Mouse (Mus musculus): Measurements from ENCODE around the gene Erfe. TPM values are rescaled to one million over a fixed set of nuclear protein-coding genes. Genes with fewer than 3 reads are reported as not detected.

Erfe gene
- polyA plus RNA-seq, 1 experiment from 2014 or later: 2.1 TPM

DNA sequence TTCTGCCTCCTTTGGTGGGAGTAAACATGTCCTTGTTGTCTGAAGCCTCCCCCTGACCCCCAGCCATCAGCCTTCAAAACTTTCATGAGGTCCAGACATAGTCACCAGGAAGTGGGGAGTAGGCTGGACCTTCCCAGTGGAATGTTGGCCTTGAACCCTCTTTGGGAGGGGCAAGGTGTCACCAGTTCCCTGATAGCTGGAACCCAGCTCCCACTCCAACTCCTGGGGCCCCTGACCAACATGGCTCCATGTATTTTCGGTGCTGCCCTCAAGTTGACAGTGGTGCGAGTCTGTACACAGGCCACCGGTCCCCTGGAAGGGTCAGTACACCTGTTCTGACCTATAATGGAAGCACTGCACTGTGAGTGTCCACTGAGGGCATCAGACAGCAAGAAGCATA lies 1.1 kb downstream of the Erfe start:
- Histone ChIP-seq H3K4me1 (ENCODE audit: control insufficient read depth, insufficient read depth, low read length) (peaks cover 4% of the 10 kb centered on the region; the same call in 1 of the 2 replicates), H3K36me3 (ENCODE audit: control insufficient read depth, insufficient read depth, low read length) (peaks cover 4% of the 10 kb centered on the region; the same call in 1 of the 2 replicates), H3K9ac (ENCODE audit: low read length) (no peak overlapping the region), H3K27me3 (ENCODE audit: control insufficient read depth, insufficient read depth, low read length) (no peaks in the 10 kb centered on the region), H3K4me3 (replicated peaks; ENCODE audit: low read length) (no peak overlapping the region), H3K4me2 (ENCODE audit: low read depth, low read length) (peak overlapping the region; percentile 99), H3K9me3 (replicated peaks; ENCODE audit: control insufficient read depth, low read length) (no peaks in the 10 kb centered on the region), H3K27ac (ENCODE audit: low read length) (no peak overlapping the region)
- no peak for ATAC-seq (ENCODE audit: insufficient read depth, low FRiP score)
- WGBS: 96% methylated on average over 3 of the region's 3 CpGs

DNA sequence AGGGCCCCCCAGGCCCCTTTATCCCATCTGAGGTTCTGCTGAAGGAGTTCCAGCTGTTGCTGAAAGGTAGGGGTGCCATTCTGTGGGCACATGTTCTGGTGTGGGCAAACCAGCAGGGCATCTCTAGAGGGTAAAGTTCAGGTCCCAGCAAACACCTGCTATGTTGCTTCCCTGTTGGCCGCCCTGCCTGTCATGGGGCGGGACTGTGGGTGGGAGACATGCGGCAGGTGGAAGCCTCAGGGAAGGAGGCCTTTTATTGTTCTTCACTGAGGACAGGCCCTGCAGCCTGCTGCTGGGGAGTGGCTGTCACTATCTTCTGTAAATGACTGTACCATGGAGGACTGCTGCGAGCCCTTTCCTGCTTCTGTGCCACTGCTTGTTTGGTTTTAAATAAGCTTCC lies 3.2 kb downstream of the Erfe start:
- Histone ChIP-seq H3K27ac (ENCODE audit: low read length) (no peak overlapping the region), H3K4me1 (ENCODE audit: control insufficient read depth, insufficient read depth, low read length) (peaks cover 4% of the 10 kb centered on the region; the same call in 1 of the 2 replicates), H3K36me3 (ENCODE audit: control insufficient read depth, insufficient read depth, low read length) (peaks cover 4% of the 10 kb centered on the region; the same call in 1 of the 2 replicates), H3K9ac (ENCODE audit: low read length) (no peak overlapping the region), H3K27me3 (ENCODE audit: control insufficient read depth, insufficient read depth, low read length) (no peaks in the 10 kb centered on the region), H3K9me3 (replicated peaks; ENCODE audit: control insufficient read depth, low read length) (no peaks in the 10 kb centered on the region), H3K4me2 (ENCODE audit: low read depth, low read length) (no peak overlapping the region), H3K4me3 (replicated peaks; ENCODE audit: low read length) (no peak overlapping the region)
- ATAC-seq (ENCODE audit: insufficient read depth, low FRiP score): no peak
- WGBS: 47% methylated on average over 4 of the region's 4 CpGs

DNA sequence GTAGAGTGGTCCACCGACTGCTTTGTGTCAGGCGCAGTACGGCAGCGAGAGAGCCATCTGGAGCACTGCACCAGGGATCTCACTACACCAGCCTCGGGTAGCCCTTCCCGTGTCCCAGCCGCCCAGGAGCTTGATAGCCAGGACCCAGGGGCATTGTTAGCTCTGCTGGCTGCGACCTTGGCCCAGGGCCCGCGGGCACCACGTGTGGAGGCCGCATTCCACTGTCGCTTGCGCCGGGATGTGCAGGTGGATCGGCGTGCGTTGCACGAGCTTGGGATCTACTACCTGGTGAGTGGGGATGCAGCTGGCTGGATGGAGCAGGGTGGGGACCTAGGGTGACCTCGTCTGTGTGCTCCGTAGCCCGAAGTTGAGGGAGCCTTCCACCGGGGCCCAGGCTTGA lies 3.8 kb downstream of the Erfe start:
- Histone ChIP-seq H3K36me3 (ENCODE audit: control insufficient read depth, insufficient read depth, low read length) (peaks cover 9% of the 10 kb centered on the region; the same call in 1 of the 2 replicates), H3K4me2 (ENCODE audit: low read depth, low read length) (no peak overlapping the region), H3K9ac (ENCODE audit: low read length) (no peak overlapping the region), H3K27ac (ENCODE audit: low read length) (no peak overlapping the region), H3K27me3 (ENCODE audit: control insufficient read depth, insufficient read depth, low read length) (no peaks in the 10 kb centered on the region), H3K4me1 (ENCODE audit: control insufficient read depth, insufficient read depth, low read length) (peaks cover 4% of the 10 kb centered on the region; the same call in 1 of the 2 replicates), H3K4me3 (replicated peaks; ENCODE audit: low read length) (no peak overlapping the region), H3K9me3 (replicated peaks; ENCODE audit: control insufficient read depth, low read length) (no peaks in the 10 kb centered on the region)
- 80% methylated on average over 23 of the region's 23 CpGs for WGBS
- no peak for ATAC-seq (ENCODE audit: insufficient read depth, low FRiP score)

DNA sequence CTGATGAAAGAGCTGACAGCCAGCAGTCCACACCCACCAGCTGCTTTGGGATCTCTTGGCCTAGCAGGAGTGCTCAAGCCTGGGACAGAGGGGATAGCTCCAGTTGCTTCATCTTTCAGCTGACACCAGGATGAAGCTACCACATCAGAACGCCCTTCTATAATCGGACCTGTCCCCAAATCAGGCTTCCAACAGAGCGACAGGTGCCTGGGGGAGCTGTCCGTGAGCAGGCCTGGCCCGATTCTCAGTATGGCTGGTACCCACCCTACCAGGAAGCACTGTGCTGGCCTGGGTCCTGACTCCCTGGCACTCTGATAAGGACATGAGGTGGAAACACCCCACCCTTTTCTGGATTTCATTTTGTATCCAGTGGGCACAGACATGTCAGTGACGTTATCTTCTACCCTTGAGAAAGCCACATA lies 7.2 kb downstream of the Erfe start:
- Histone ChIP-seq H3K4me2 (ENCODE audit: low read depth, low read length) (no peak overlapping the region), H3K27me3 (ENCODE audit: control insufficient read depth, insufficient read depth, low read length) (no peaks in the 10 kb centered on the region), H3K9me3 (replicated peaks; ENCODE audit: control insufficient read depth, low read length) (no peaks in the 10 kb centered on the region), H3K4me1 (ENCODE audit: control insufficient read depth, insufficient read depth, low read length) (no peaks in the 10 kb centered on the region), H3K36me3 (ENCODE audit: control insufficient read depth, insufficient read depth, low read length) (peaks cover 33% of the 10 kb centered on the region), H3K9ac (ENCODE audit: low read length) (no peak overlapping the region), H3K4me3 (replicated peaks; ENCODE audit: low read length) (no peak overlapping the region), H3K27ac (ENCODE audit: low read length) (no peak overlapping the region)
- no peak for ATAC-seq (ENCODE audit: insufficient read depth, low FRiP score)
- 92% methylated on average over 6 of the region's 6 CpGs for WGBS

DNA sequence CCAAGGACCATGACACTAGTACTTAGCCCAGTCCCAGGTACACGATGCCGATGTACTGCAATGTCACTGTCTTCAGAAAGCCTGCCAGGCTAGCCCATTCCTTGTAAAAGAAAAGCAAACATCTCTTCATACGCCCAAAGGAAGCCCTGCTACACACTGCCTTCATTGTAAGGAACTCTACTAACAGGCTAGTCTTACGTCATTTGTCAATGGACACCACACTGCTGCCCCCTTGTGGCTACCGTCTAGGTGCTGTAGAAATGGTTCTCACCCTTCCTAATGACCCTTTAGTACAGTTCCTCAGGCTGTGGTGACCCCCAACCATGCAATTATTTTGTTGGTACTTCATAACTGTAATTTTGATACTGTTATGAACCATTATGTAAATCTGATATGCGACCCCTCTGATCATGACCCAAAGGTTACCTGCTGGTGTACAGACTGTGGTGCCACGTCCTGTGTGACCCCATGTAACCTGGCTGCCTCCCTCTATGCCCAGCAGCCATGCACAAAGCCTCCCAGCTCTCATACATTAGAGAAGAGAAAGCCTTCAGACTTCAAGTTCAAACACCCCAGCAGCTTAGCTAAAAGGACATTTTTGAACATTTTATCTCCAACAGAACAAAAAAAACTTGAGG lies 14.3 kb downstream of the Erfe start:
- no peak overlapping the region for H3K9ac ChIP-seq (ENCODE audit: low read length)
- peaks cover 54% of the 10 kb centered on the region for H3K36me3 ChIP-seq (ENCODE audit: control insufficient read depth, insufficient read depth, low read length)
- 58% methylated on average over 7 of the region's 7 CpGs for WGBS
- no peaks in the 10 kb centered on the region for H3K27me3 ChIP-seq (ENCODE audit: control insufficient read depth, insufficient read depth, low read length)
- H3K4me3 ChIP-seq (replicated peaks; ENCODE audit: low read length): no peak overlapping the region
- no peak overlapping the region for H3K4me2 ChIP-seq (ENCODE audit: low read depth, low read length)
- ATAC-seq (ENCODE audit: insufficient read depth, low FRiP score): peak; percentile 56; the same call in 1 of the 2 replicates
- H3K9me3 ChIP-seq (replicated peaks; ENCODE audit: control insufficient read depth, low read length): no peaks in the 10 kb centered on the region
- H3K27ac ChIP-seq (ENCODE audit: low read length): no peak overlapping the region
- no peaks in the 10 kb centered on the region for H3K4me1 ChIP-seq (ENCODE audit: control insufficient read depth, insufficient read depth, low read length)

DNA sequence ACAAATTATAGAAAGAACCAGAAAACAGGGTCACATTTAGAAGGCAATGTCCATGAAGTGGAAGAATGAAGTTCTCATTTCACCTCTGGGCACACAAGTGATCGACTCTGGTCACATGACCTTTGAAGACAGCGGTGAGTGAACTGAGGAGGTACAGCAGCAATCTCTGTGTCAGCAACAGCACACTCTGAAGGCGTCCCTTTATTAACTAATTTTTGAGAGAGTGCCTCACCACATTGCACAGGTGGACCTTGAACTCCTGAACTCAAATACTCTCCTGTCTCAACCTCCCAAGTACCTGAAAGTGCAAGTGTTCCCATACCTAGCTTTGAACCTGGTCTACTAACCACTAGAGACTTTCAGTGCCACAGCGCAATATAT lies 14.9 kb downstream of the Erfe start:
- no peaks in the 10 kb centered on the region for H3K4me1 ChIP-seq (ENCODE audit: control insufficient read depth, insufficient read depth, low read length)
- H3K27me3 ChIP-seq (ENCODE audit: control insufficient read depth, insufficient read depth, low read length): no peaks in the 10 kb centered on the region
- H3K9me3 ChIP-seq (replicated peaks; ENCODE audit: control insufficient read depth, low read length): no peaks in the 10 kb centered on the region
- H3K4me2 ChIP-seq (ENCODE audit: low read depth, low read length): no peak overlapping the region
- WGBS: 86% methylated on average over 4 of the region's 4 CpGs
- H3K36me3 ChIP-seq (ENCODE audit: control insufficient read depth, insufficient read depth, low read length): peaks cover 54% of the 10 kb centered on the region
- no peak for ATAC-seq (ENCODE audit: insufficient read depth, low FRiP score)
- H3K4me3 ChIP-seq (replicated peaks; ENCODE audit: low read length): no peak overlapping the region
- H3K9ac ChIP-seq (ENCODE audit: low read length): no peak overlapping the region
- no peak overlapping the region for H3K27ac ChIP-seq (ENCODE audit: low read length)

DNA sequence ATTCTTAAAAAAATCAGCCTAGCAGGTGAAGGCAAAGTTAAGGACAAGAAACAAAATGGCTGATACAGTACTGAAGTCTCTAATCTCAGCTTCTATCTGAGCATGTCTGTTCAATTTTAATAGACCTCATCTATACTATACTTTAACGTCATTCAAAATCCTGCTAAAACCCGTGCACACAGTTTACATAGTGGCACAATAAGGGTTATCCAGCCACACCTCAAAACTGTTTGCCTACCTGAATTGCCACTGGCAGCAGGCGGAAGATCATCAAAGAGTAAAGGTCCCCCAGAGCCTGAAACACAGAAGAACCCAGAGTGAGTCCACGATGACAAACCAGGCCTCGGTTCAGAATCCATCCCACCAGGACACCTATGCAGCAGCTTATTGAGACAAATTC lies 24.1 kb downstream of the Erfe start:
- peaks cover 12% of the 10 kb centered on the region for H3K36me3 ChIP-seq (ENCODE audit: control insufficient read depth, insufficient read depth, low read length)
- peak; percentile 33; the same call in 1 of the 2 replicates for ATAC-seq (ENCODE audit: insufficient read depth, low FRiP score)
- H3K4me2 ChIP-seq (ENCODE audit: low read depth, low read length): no peak overlapping the region

DNA sequence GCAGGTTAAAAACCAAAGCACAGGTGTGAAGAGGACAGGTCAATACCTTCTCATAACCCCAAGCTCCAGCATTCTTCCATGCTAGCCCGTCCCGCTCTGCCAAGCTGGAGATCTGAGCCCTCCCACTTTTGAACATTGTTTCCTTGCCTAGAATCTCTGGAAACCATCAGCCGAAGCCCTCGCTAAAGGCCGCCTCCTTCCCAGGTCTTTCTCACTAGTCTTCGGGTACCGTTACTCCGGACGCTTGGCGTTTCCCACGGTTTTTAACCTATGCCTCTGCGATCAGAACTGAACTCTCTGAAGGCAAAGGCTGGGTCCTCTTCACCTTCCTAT lies 31.7 kb downstream of the Erfe start:
- no peaks in the 10 kb centered on the region for H3K27me3 ChIP-seq (ENCODE audit: control insufficient read depth, insufficient read depth, low read length)
- H3K4me1 ChIP-seq (ENCODE audit: control insufficient read depth, insufficient read depth, low read length): peaks cover 15% of the 10 kb centered on the region
- H3K4me2 ChIP-seq (ENCODE audit: low read depth, low read length): peak overlapping the region; percentile 67
- WGBS: under 1% methylated on average over 12 of the region's 12 CpGs
- peak overlapping the region; percentile 88 for H3K9ac ChIP-seq (ENCODE audit: low read length)
- H3K27ac ChIP-seq (ENCODE audit: low read length): peak overlapping the region; percentile 68; the same call in 1 of the 2 replicates
- no peaks in the 10 kb centered on the region for H3K36me3 ChIP-seq (ENCODE audit: control insufficient read depth, insufficient read depth, low read length)
- H3K9me3 ChIP-seq (replicated peaks; ENCODE audit: control insufficient read depth, low read length): no peaks in the 10 kb centered on the region
- peak overlapping the region; percentile 69 for H3K4me3 ChIP-seq (replicated peaks; ENCODE audit: low read length)
- no peak for ATAC-seq (ENCODE audit: insufficient read depth, low FRiP score)

More for the DNA sequence above, 24.1 kb downstream of the Erfe start:
- no peak overlapping the region for H3K4me3 ChIP-seq (replicated peaks; ENCODE audit: low read length)
- H3K9me3 ChIP-seq (replicated peaks; ENCODE audit: control insufficient read depth, low read length): no peaks in the 10 kb centered on the region
- H3K4me1 ChIP-seq (ENCODE audit: control insufficient read depth, insufficient read depth, low read length): peaks cover 10% of the 10 kb centered on the region; the same call in 1 of the 2 replicates
- WGBS: 59% methylated on average over 5 of the region's 5 CpGs
- H3K27ac ChIP-seq (ENCODE audit: low read length): no peak overlapping the region
- no peaks in the 10 kb centered on the region for H3K27me3 ChIP-seq (ENCODE audit: control insufficient read depth, insufficient read depth, low read length)
- no peak overlapping the region for H3K9ac ChIP-seq (ENCODE audit: low read length)

DNA sequence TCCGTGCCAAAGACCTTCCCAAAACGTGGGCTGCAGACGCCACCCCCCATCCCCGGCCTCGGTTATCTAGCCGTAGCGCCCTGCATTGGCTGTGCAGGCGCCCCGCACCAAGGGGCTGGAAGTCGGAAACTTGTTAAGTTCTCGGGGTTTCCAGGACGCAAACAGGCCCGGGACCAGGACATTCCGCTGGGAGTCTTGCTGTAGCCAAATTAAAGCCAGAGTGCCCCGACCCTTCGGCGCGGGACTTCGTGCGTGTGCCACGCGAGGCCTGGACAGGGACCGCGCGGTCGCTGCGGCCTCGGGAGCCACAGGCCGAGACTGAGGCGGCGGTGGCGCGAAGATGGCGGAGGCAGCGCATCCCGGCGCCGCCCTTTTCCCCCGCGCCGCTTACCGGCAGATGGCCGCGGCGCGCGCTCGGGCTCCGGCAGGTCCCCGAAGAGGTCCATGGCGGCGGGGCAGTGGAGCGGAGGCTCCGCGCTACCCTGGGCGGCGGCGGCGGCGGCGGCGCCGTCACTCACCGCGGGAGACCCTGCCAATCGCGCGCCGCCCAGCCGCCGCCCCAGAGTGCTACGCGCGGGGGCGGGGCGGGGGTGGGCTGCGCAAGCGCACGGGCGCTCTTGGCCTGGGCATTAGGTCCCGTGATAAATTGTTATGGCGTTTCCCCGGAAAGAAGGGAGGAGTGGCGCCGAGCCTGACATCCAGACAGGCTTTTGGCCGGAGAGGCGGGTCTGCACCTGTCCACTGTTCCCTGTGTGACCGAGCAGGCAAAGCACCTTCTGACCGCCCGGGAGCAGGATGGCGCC lies 32.2 kb downstream of the Erfe start, which contains the start of gene Ilkap:
Gene Ilkap, minus strand, starts transcription at position 556 of the 803 bp plus-strand sequence.
- ATAC-seq (ENCODE audit: insufficient read depth, low FRiP score): peak; percentile 96
- Histone ChIP-seq H3K9ac (ENCODE audit: low read length) (peak within 1 kb of the TSS; percentile 88), H3K4me1 (ENCODE audit: control insufficient read depth, insufficient read depth, low read length) (peaks cover 15% of the 10 kb centered on the region), H3K4me3 (replicated peaks; ENCODE audit: low read length) (peak within 1 kb of the TSS; percentile 69), H3K36me3 (ENCODE audit: control insufficient read depth, insufficient read depth, low read length) (no peaks in the 10 kb centered on the region), H3K27me3 (ENCODE audit: control insufficient read depth, insufficient read depth, low read length) (no peaks in the 10 kb centered on the region), H3K9me3 (replicated peaks; ENCODE audit: control insufficient read depth, low read length) (no peaks in the 10 kb centered on the region), H3K27ac (ENCODE audit: low read length) (peak within 1 kb of the TSS; percentile 68), H3K4me2 (ENCODE audit: low read depth, low read length) (peak within 1 kb of the TSS; percentile 70)
- WGBS: under 1% methylated on average over 89 of the region's 91 CpGs

Data from stomach, embryonic 16.5 days (tissue).